Mouse (Mus musculus) T-cell, adult 66 days (primary cell): ENCODE measurements around the gene Ngef. TPM values are rescaled to one million over a fixed set of nuclear protein-coding genes. Genes with fewer than 3 reads are reported as not detected.

Source experiments
- total RNA-seq, 2 experiments: library from RNA; stranded (reverse); gene quantifications; 3 replicates in 1 of 2; 4 replicates in 1 of 2; pipeline ENCODE4 v1.2.4; 2023

The Ngef gene
- not detected for total RNA-seq

DNA sequence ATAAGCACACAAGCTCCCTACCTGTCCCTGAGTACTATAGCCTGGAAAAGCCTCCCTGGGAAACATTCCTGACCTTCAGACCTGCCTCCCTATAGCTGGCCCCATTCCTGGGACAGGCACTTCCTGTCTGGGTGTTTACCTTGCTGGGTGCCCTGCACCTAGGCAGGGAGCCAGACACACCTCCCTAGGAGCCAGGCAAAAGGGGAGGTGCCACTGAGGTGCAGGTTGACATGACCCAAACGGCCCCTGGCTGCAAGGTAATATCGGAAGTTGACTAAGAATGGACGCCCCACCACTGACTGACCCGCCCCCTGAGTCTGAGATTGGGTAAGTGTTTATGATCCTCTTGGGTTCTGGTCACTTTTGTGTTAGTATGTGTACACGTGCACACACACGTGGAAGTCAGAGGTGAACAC lies at the start of gene Ngef:
Ngef (minus strand) TSS at position 71 of the 416 bp plus-strand sequence.

DNA sequence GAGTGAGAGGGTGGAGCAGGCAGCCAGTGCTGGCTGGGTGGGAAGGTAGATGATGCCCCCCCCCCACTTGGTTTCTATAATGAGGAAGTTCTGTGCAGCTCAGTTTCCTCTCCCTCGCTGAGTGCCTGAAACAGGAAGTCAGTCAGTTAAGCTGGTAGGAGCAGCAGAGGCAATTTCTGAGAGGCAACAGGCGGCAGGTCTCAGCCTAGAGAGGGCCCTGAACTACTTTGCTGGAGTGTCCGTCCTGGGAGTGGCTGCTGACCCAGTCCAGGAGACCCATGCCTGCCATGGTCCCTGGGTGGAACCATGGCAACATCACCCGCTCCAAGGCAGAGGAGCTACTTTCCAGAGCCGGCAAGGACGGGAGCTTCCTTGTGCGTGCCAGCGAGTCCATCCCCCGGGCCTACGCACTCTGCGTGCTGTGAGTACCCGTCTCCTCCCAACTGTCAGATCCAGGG lies 46.6 kb upstream of the Ngef start, which contains the start of gene Inpp5d:
Inpp5d (plus strand) TSS at position 102 of the 458 bp plus-strand sequence.

DNA sequence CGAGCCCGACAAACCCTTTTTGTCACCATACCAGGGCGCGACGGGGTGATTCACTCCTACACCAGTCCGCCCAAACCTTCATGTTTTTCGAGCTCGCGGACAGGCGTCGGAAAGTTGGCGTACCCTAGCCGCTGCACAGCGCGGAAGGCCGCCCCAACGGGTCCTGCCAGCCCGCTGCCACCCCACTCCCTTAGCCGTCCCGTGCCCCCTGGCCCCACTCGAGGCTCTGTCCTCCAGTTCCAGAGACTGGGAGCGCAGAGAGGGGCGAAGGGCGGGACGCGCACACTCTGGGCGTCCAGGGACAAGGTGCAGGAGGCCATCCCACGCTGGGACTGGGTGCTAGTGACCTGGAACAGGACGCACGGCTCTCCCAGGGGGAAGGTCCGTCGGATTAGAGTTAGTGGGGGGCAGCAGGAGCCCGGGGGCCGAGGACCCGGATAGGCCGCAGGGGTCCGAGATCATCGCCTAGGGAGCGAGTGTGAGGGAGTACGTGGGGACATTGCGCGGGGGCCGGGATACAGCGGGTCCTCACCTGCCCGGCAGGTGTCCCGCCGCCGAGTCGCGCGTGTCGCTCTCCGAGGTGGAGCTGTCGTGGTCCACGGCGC lies 64.0 kb downstream of the Ngef start, which contains the start of gene Neu2:
Neu2 (plus strand) TSS at position 329 of the 605 bp plus-strand sequence.

DNA sequence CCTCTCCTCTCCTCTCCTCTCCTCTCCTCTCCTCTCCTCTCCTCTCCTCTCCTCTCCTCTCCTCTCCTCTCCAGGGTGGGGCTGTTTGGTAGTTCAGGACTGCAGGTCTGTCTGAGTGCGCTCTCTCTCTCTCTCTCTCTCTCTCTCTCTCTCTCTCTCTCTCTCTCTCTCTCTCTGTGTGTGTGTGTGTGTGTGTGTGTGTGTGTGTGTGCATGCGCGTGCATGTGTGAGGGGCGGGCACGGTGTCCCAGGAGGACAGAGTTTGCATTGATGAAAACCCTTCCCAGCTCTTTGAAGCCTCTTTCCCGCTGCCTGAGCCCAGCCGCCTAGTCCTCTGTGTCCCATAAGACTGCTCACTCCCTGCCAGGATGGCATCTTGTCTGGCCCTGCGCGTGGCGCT lies 103.7 kb downstream of the Ngef start, which contains the start of gene Snorc:
Snorc (plus strand) TSS at position 301 of the 400 bp plus-strand sequence.

Other genes starting within 250 kb of the Ngef start
- gene Gigyf2, start 246.9 kb downstream of the Ngef start, total RNA-seq = 100 to 1,000 TPM; 128 to 137 TPM
- gene Kcnj13, start 179.1 kb downstream of the Ngef start, total RNA-seq = not detected
- gene Snorc, start 103.6 kb downstream of the Ngef start, total RNA-seq = not detected
- not detected for gene Neu2, start 64.0 kb downstream of the Ngef start, total RNA-seq
- gene Inpp5d, start 46.4 kb upstream of the Ngef start, total RNA-seq = 100 to 1,000 TPM; 216 to 276 TPM
- gene Atg16l1, start 182.0 kb upstream of the Ngef start, total RNA-seq = 100 to 1,000 TPM; 102 to 105 TPM
- 1 to 10 TPM; 7.1 to 8.2 TPM for gene Sag, start 229.8 kb upstream of the Ngef start, total RNA-seq